Mouse (Mus musculus): Measurements from ENCODE around the gene Ddx46.
A peak's percentile ranks its signal among the peaks of the same experiment; 100 is the strongest.
"Not testable (repeated sequence)": the region's sequence is repeated elsewhere in the genome, so short reads cannot be mapped to it uniquely, and the experiment has no call there.

The Ddx46 gene

DNA sequence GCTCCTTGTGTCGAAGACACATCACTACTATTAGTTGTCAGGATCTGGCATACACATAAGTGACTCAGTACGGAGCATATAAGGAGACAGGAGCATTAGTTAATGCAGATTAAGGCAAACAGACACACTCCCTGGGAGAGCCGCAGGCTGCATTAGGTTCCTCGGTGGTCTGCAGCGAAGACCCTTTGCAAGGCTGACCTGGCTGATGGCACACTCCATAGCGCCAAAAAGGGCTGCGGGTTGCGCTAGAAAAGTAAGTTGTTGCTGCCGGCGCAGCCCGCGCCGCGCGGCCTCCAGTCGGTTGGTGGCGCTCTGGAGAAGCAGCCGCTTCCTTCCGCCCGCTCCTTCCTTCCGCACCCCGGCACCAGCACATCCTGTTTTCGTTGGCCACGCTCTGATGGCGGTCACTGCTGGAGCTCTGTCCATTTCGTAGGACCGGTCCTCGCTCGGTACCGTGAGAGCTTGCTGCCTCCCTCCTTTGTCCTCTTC is at the start of gene Ddx46:
Ddx46 (plus strand) TSS at position 389 of the 489 bp plus-strand sequence.
- DNase-seq (ENCODE audit: low spot score): peak; percentile 87

DNA sequence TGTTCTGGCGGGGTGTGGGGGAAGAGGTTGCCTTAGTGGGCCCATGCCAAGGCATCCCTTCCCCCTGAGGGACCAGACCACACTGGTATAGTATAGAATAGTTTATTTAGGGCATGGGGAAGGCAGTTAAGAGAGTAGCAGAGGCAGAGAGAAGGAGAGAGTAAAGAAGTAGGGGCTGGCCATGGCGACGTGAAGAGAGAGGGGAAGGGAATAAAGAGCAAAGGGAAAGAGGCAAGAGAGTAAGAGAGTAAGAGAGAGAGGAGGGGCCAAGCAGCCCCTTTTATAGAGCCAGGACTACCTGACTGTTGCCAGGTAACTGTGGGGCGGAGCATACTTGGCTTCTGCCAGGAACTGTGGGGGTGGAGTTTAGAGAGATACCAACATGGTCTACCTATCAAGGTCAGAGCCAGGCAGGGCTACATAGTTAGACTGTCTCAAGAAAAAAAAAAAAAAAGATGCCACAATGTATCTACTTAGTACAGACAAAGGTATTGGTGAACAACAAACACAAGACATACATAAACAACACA is 42.8 kb upstream of the Ddx46 start:
- no peak for DNase-seq (ENCODE audit: low spot score)

DNA sequence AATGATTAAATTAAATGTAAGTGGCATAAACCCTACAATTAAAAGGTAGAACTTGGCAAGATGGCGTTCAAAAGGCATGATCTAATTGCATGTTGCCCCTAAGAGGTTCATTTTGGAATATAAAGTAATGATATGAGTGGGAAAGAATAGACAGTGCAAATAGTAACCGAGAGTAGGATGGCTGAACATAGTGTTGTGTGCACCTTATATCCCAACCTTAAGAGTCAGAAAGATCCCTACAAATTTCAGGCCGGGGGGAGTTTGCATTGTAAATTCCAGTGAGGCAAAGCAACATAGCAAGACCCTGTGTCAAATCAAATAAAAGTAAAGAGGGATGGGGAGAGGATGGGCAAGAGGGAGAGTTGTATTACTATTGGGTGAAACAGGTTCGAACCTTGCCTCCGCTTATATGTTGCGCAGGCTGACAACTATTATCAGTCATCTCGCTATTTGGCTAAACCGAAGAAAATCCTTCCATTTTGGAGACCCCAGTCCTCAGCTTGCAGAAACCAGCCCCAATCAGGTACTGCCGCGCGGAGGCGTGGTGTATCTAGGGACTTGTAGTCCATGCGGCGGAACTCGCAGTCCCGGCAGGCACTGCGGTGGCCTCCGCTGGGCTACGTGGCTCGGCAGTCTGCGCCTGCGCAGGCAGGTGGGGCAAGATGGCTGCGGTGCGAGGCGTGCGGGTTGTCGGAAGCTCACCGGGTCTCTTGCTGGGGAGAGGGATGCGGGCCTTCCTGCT is 42.1 kb upstream of the Ddx46 start:
- DNase-seq (ENCODE audit: low spot score): peak; percentile 93

DNA sequence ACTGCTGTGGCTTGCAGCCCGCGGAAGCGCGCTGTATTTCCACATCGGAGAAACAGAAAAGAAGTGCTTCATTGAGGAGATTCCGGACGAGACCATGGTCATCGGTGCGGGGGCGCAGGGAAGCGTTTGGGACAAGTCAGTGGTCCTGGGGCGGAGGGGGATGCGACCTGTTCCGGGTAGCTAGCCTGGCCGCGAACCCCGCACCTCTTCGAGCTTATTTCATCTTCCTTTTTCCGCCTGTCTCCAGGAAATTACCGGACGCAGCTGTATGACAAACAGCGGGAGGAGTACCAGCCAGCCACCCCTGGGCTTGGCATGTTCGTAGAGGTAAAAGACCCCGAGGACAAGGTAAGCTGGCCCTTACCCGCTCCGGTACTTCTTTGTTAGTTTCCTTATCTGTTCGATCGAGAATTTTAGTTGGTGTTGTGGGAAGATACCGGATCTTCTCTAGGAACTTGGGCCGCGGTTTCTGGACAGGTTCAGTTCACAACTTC is 41.5 kb upstream of the Ddx46 start:
- no peak for DNase-seq (ENCODE audit: low spot score)

DNA sequence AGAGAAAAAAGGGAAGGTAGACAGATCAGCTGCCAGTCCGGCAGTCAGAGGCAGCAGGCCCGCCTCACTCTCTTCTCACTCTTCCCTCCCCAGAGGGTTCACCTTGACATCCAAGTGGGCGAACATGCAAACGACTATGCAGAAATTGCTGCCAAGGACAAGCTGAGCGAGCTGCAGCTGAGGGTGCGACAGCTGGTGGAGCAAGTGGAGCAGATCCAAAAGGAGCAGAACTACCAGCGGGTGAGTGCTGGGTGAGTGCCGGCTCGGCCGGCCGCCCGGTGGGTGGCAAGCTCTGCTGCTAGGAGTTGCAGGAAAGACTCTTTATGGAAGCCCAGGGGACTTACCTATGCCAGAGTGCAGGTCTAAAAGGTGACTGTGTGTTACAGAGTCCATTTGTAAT is 39.5 kb upstream of the Ddx46 start:
- DNase-seq (ENCODE audit: low spot score): no peak

DNA sequence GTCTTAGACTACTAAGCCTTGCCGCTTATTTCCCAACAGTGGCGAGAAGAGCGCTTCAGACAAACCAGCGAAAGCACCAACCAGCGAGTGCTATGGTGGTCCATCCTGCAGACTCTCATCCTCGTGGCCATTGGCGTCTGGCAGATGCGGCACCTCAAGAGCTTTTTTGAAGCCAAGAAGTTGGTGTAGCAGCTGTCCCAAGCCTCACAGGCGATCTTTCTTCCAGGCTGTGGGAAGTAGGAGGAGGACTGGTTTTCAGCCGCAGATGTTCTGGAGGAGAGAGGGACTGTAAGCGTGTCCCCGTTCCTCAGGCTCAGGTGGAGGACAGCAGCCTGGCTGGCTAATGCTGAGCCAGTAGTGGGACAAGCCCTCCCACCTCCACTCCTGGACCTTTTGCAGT is 38.0 kb upstream of the Ddx46 start:
- no peak for DNase-seq (ENCODE audit: low spot score)

DNA sequence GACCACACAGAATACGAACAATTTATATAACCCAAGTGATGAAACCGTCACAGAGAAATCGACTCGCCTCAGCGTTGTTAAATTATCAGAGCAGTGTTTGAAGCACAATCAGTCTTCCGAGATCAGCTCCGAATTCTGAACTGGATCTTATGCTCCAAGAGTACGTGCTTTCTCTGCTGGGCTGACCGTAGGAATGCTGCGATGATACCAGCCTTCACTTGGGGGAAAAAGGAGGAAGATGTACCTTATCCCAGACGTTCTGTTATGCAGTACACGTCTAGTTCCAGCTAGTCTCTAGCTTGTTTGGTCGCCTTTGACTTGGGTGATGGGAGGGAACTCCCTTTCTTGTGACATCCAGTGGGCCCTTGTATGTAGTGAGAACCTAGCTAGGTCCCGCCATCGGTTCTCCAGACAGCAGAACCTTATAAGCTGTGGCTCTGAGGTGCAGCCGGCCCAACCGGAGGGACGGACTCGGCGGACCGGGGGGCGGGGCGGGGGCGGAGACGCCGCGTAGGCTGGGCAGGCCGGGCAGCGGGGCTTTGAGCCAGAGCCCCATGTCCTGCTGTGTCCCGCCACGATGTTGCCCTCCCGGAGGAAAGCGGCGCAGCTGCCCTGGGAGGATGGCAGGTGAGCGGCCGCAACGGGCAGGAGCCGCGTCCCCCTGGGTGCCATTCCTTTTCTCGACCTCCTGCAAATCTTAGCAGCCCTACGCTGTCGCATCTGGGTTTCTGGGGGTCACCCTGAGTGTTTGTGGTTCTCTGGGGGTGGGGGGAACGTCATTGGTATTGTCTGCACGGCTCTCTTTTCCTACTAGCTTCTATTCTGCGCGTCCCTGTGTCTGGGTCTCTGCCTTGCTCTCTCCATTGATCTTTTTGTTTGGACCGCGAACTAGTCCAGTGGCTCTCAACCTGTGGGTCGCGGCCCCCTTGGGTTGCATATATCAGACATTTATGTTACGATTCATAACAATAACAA is 35.0 kb upstream of the Ddx46 start, which contains the start of gene B4galt7:
B4galt7 (plus strand) TSS at position 331 of the 975 bp plus-strand sequence.
- DNase-seq (ENCODE audit: low spot score): peak; percentile 90

DNA sequence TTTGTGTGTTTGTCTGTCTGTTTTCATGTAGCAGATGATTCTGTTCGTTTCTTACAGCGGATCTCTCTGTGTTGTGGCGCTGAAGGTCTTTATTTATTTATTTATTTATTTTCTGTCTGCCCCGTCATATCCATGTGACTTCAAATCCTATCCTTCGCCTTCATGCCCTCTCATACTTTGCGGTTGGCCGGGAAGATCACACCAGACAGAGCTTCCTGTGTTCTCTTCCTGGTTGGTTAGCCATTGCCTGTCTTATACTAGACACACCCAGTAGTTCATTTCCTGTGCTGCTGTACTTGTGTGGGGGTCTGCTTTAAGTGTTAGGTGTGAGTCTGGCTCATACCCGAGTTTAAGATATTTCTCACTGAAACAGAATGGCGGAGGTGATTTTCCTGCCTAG is 34.2 kb upstream of the Ddx46 start:
- no peak for DNase-seq (ENCODE audit: low spot score)

DNA sequence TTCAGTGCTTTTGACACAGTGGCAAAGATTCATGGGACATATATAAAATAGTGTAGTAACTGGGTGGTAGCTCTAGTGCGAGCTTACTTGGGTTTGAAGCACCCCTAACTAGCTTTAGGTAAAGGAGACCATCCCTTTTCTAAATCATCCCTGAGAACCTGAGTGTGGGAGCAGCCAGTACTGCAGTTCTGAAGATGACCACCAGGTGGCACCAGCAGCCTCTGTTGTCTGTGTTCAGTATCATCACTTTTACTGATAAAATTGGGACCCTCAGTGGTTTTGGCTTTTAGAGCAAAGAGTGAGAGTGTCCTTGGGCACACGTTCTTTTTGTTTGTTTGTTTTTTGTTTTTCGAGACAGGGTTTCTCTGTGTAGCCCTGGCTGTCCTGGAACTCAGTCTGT is 33.2 kb upstream of the Ddx46 start:
- peak; percentile 77 for DNase-seq (ENCODE audit: low spot score)

DNA sequence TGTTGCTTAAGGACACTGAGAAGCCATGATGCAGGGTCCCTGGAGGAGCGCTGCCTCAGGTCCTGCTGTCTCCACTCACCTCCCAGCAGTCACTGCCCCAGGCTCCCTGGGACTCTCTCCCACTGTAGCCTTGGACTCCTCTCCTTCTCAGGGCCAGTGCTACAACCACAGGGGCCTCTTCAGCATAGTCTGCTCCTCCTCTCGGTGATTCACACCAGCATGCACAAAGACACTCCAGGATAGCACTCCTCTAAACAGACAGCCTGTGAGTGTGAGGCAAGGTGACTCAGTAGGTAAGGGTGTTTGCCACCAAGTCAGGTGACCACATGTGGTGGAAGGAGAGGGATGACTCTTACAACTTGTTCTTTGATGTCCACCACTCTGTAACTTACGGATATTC is 30.2 kb upstream of the Ddx46 start:
- DNase-seq (ENCODE audit: low spot score): no peak

DNA sequence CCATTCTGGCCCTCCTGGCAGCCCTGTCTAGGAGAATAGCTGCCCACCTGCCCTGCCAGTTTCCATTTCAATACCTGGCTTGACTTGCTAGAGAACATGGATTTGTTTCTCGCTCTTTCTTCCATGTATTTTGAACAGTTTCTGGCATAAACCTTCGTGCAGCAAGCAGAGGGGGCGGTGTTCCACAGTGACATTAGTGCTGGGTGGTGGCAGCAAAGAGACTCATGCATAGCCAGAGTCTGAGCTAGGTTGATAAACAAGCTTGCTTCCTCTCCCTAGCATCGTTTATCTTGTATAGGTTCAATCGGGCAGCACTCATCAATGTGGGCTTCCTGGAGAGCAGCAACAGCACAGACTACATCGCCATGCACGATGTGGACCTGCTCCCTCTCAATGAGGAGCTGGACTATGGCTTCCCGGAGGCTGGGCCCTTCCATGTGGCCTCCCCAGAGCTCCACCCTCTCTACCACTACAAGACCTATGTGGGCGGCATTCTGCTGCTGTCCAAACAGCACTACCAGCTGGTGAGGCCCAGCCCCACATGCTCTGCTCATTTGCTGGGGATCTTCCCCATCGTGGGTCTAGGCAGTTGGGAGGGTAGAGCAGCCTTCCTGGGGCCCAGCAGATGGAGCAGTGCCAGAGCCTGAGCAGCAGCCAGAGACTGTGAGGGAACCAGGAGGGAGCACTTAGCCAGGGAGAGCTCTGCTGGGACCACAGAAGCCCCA is 27.8 kb upstream of the Ddx46 start:
- no peak for DNase-seq (ENCODE audit: low spot score)

DNA sequence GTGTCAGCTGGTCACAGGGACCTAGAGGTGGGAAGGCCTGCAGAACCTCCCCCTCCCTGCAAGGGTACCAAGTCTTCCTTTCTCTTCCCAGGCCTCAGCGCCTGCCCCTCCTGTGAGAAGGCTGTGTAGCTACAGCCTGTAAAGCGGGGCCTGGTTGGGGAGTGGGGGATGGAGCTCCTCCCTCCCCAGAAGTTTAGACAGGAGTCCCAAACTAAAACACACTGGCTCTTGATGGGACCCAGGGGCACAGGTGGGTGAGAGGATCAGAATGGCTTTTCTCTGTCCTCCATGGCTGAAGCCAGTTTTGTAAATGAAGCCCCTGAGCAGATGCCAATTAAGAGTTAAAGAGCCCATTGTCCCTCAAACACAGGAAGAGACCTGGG is 27.2 kb upstream of the Ddx46 start:
- no peak for DNase-seq (ENCODE audit: low spot score)

DNA sequence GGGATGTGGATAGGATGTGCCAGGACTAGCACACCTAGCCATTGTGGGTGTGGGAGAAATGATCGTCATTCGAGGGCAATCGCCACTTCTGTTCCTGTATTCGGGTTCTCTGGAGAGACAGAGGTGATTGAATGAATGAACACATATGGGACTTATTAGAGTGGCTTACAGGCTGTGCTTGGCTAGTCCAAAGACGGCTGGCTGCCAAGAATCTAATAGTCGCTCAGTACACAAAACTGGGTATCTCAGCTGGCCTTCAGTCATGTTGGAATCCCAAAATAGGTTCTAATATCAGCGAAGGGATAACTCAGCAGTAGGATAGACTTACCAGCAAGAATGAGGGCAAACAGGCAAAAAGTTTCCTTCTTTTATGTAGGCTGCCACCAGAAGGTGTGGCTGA is 22.8 kb upstream of the Ddx46 start:
- DNase-seq (ENCODE audit: low spot score): no peak

DNA sequence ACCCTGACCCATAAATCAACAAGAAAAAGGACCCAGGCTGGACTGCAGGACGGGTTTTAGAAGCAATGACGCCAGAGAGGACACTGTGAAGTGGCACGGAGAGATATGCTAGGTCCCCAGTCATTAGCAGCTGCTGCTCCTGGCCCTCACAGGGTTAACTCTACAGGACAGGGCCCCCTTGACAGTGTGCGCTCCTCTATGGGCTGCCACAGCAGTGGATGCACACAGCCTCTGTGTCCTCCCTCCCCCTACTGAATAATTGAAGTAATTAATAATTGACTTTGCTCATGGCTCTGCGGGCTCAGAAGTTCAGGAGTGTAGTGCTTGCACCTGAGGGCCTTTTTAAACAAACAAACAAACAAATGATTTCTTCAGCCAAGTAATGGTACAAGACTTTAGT is 21.4 kb upstream of the Ddx46 start:
- DNase-seq (ENCODE audit: low spot score): no peak

DNA sequence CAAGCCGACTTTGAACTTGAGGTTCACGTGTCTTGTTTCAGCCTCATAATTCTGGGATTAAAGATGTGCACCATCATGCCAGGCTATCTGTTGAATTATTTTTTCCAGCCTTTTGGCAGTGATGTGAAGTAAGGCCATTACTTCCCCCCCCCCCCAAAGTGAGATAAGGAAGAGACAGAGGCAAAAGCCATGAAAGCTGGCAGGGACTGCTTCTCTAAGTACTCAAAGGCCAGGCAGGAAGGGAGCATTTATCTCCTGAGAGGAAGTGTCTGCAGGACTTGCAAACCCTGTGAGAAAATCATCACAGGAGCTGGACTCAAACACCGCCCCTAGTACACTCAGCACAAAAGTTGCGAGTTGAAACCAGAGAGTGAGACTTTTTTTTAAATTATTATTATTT is 15.5 kb upstream of the Ddx46 start:
- no peak for DNase-seq (ENCODE audit: low spot score)

DNA sequence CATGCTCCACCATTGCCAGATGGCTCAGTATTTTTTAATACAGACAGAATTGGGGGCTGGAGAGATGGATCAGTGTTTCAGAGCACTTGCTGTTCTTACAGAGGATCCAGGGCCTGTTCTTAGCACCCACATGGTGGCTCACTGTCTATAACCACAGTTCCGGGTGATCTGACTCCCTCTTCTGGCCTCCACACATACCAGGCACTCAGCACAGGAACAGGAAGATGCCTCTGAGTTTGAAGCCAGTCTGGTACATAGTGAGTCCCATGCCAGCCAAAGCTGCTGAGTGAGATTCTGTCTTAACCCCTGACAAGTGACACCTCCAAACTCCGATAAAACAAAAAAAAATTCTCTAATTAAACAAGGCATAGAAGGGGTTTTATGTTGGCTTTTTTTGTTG is 14.6 kb upstream of the Ddx46 start:
- DNase-seq (ENCODE audit: low spot score): no peak

DNA sequence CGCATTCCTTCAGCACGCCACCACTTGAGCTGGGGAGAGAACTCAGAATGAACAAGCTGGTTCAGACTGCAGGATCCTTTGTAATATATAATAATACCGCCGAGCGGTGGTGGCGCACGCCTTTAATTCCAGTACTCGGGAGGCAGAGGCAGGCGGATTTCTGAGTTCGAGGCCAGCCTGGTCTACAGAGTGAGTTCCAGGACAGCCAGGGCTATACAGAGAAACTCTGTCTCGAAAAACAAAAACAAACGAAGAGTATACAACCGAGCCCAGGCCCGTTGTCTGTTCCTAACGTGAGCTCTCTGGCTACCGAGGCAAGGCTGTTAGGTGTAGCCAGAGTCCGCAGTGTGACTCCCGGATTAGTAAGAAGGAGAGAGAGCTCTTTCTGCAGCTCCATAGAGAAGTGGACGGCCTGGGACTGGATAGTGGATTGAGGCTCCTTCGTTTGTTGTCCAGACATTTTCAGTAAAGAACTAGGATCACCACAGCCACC is 12.6 kb upstream of the Ddx46 start:
- not testable (repeated sequence) for DNase-seq (ENCODE audit: low spot score)

DNA sequence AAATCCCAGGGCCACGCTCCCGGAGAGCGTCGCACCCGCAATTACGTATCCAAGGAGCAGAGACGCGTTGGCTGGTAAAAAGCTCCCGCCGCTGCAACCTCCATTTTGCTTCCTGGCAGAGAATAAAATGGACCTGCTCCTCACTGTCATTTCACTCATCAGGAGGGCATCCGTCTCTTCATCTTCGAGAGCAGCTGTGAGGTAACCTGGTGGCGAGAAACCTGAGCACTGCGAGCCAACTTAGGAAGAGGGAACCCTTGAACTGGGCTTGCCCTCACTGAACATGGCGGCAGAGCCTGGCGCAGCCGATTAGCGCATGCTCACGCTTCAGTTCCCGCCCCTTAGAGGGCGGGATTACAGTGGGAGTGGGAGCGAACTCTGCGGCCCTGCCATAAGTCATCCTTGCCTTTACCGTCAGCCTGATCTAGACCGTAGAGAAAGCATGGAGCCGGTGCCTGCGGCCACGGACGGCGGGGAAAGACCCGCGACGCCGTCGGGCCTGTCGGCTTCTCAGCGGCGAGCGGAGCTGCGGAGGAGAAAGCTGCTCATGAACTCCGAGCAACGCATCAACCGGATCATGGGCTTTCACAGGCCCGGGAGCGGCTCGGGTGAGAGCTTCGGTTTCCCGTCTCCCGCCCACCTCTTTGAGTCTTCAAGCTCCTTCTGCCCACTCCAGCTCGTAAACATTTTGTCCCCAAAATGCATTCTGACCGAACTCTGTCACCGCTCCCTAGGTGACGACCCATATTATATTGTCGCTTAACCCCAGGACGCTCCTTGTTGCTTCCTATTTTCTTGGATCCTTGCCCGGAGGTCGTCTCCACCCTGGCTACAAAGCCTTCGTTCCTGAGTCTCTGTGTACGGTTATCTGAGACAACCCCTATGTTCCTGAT is 11.9 kb upstream of the Ddx46 start, which contains the start of gene Caml:
Caml (plus strand) TSS at position 357 of the 893 bp plus-strand sequence.
- peak; percentile 80 for DNase-seq (ENCODE audit: low spot score)

DNA sequence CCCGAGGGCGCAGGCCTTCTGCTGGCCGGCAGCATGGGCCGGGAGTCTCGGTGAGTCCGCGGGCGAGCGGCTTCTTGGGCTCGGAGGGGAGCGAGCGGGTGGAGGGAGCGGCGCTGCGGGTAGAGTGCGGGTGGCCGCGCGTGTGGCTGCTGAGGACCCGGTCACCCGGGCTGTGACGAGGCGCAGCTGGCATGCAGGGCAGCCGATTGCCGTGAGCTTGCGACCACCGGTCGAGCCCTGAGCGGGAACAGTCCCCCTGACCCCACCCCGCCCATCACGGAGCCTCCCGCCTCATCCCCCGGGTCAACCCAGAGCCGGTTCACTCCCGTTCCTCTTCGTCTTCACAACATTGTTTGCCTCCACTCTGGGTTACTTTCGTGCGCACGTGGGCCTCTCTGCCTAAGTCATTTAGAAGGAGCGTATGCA is 332 bp downstream of the Ddx46 start:
- no peak for DNase-seq (ENCODE audit: low spot score)

DNA sequence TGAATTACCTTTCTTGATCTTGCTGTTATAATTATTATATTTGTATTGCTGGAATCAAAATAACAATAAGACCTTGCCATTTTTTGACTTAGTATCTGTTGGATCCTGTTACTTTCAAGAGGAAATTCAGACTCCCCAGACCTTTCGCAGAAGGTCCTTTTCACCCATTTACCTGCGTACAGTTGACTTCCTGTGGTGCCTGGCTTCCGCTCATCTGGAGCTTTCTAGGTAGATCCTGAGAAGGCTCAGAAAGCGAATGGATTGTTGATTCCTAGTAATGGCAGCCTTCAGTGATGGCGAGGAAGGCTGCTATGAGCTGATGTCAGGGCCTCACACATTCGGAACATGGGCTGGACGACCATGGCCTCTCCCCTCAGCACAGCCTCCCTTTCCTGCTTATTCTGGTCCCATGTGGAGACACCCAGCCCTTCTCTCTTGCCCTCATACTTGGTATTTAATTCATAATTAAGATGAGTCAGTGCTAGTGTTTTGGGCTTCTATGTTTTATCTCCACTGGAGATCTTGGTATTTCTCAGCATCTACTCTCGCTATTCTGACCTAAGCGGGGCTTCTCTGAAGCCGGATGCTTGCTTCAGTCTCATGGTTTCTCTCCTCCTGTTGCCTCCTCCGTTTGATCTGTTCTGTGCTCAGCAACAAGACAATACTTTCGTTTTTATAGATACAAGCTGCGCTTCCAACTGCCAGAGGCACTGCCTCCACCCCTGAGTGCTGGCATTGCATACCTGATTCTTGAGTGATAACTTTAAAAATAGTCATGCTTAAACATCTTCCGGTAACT is 1.6 kb downstream of the Ddx46 start:
- DNase-seq (ENCODE audit: low spot score): no peak

Measured in ovary, postnatal 14 days (tissue).